Mouse (Mus musculus): ENCODE results near the gene 0610030E20Rik. TPM values are rescaled to one million over a fixed set of nuclear protein-coding genes. Genes with fewer than 3 reads are reported as not detected.

Gene 0610030E20Rik
- polyA plus RNA-seq, 1 experiment from 2014 or later = 16.0 TPM

GRCm38 (mm10) chr6:72371147-72371546 is 24.0 kb downstream of the 0610030E20Rik start:
- Histone ChIP-seq H3K4me1 (ENCODE audit: control insufficient read depth, insufficient read depth, low read length) (peaks cover 12% of the 10 kb centered on the region), H3K27ac (ENCODE audit: low read length) (peak overlapping the region; percentile 86), H3K36me3 (ENCODE audit: control insufficient read depth, insufficient read depth) (0 out of 2 replicates have a peak, but pooled peaks cover 2% of the 10 kb centered on the region), H3K9ac (ENCODE audit: low read length) (peak overlapping the region; percentile 7; the same call in 1 of the 2 replicates), H3K9me3 (replicated peaks; ENCODE audit: control insufficient read depth, low read length) (no peaks in the 10 kb centered on the region), H3K4me3 (ENCODE audit: low read length) (no peak overlapping the region), H3K27me3 (ENCODE audit: control insufficient read depth, insufficient read depth, low read length) (no peaks in the 10 kb centered on the region), H3K4me2 (ENCODE audit: low read depth, low read length) (no peak overlapping the region)
- peak; percentile 35; the same call in 1 of the 2 replicates for ATAC-seq (replicated peaks; ENCODE audit: extremely low read depth, insufficient read depth, low FRiP score)
- 36% methylated on average over 5 of the region's 5 CpGs for WGBS

DNA sequence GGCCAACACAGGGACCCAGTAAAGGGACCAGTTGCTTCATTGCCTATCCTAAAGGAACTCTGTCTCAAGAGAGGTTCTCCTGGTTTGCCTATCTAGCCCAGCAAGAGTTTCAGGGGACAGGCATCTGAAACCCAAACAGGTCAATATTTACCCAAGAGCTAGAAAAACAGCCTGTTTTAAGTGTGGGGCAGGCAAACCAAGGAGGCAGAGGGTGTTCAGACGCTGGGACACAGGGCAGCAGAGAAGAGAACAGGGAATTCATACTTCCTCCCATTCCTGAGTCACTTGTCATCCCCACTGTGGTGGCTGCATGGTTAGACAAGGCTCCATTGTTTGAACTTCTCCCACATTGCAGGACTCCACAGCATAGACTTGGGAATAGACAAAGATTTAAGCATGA is 24.5 kb downstream of the 0610030E20Rik start:
- ATAC-seq (replicated peaks; ENCODE audit: extremely low read depth, insufficient read depth, low FRiP score) = no peak
- Histone ChIP-seq H3K9ac (ENCODE audit: low read length) (no peak overlapping the region), H3K27me3 (ENCODE audit: control insufficient read depth, insufficient read depth, low read length) (no peaks in the 10 kb centered on the region), H3K4me2 (ENCODE audit: low read depth, low read length) (no peak overlapping the region), H3K27ac (ENCODE audit: low read length) (peak overlapping the region; percentile 86), H3K36me3 (ENCODE audit: control insufficient read depth, insufficient read depth) (0 out of 2 replicates have a peak, but pooled peaks cover 2% of the 10 kb centered on the region), H3K4me3 (ENCODE audit: low read length) (no peak overlapping the region), H3K4me1 (ENCODE audit: control insufficient read depth, insufficient read depth, low read length) (peaks cover 12% of the 10 kb centered on the region), H3K9me3 (replicated peaks; ENCODE audit: control insufficient read depth, low read length) (no peaks in the 10 kb centered on the region)
- WGBS = 11% methylated on average over 1 of the region's 1 CpGs

DNA sequence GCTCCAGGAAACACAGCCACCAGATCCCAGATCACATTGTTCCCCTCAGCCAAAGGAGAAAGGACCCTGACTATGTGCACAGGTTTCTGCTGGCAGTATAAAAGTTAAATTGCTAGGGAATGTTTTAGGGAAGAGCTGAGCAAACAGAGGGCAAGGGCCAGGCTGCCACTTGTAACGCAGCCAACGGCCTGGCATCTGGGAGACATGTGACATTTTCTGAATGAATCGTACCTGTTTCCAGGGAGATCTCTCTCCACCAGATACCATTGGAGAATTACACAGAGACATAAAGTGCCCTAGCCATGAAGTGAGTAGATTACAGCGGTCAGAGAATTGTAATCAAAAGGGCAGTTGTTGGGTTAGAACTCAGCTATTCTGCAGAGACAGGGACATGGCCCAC is 26.1 kb downstream of the 0610030E20Rik start:
- Histone ChIP-seq H3K9ac (ENCODE audit: low read length) (no peak overlapping the region), H3K9me3 (replicated peaks; ENCODE audit: control insufficient read depth, low read length) (no peaks in the 10 kb centered on the region), H3K4me2 (ENCODE audit: low read depth, low read length) (no peak overlapping the region), H3K4me3 (ENCODE audit: low read length) (no peak overlapping the region), H3K27ac (ENCODE audit: low read length) (peak overlapping the region; percentile 54), H3K27me3 (ENCODE audit: control insufficient read depth, insufficient read depth, low read length) (no peaks in the 10 kb centered on the region), H3K4me1 (ENCODE audit: control insufficient read depth, insufficient read depth, low read length) (peaks cover 12% of the 10 kb centered on the region), H3K36me3 (ENCODE audit: control insufficient read depth, insufficient read depth) (0 out of 2 replicates have a peak, but pooled peaks cover 2% of the 10 kb centered on the region)
- WGBS = 75% methylated on average over 4 of the region's 4 CpGs
- no peak for ATAC-seq (replicated peaks; ENCODE audit: extremely low read depth, insufficient read depth, low FRiP score)

- Histone ChIP-seq H3K9me3 (replicated peaks; ENCODE audit: control insufficient read depth, low read length) (no peaks in the 10 kb centered on the region), H3K4me1 (ENCODE audit: control insufficient read depth, insufficient read depth, low read length) (peaks cover 12% of the 10 kb centered on the region), H3K27ac (ENCODE audit: low read length) (peak overlapping the region; percentile 54; the same call in 1 of the 2 replicates), H3K36me3 (ENCODE audit: control insufficient read depth, insufficient read depth) (no peaks in the 10 kb centered on the region), H3K4me3 (ENCODE audit: low read length) (no peak overlapping the region), H3K9ac (ENCODE audit: low read length) (no peak overlapping the region), H3K4me2 (ENCODE audit: low read depth, low read length) (no peak overlapping the region), H3K27me3 (ENCODE audit: control insufficient read depth, insufficient read depth, low read length) (no peaks in the 10 kb centered on the region)
- ATAC-seq (replicated peaks; ENCODE audit: extremely low read depth, insufficient read depth, low FRiP score) = peak; percentile 70
- WGBS = 50% methylated on average over 7 of the region's 7 CpGs
Observed at GRCm38 (mm10) chr6:72374206-72374605, 27.1 kb downstream of the 0610030E20Rik start.

GRCm38 (mm10) chr6:72374820-72375563 is 27.9 kb downstream of the 0610030E20Rik start:
- H3K9ac ChIP-seq (ENCODE audit: low read length) = no peak overlapping the region
- H3K4me1 ChIP-seq (ENCODE audit: control insufficient read depth, insufficient read depth, low read length) = peaks cover 16% of the 10 kb centered on the region
- no peaks in the 10 kb centered on the region for H3K9me3 ChIP-seq (replicated peaks; ENCODE audit: control insufficient read depth, low read length)
- ATAC-seq (replicated peaks; ENCODE audit: extremely low read depth, insufficient read depth, low FRiP score) = no peak
- WGBS = 61% methylated on average over 15 of the region's 15 CpGs
- no peak overlapping the region for H3K4me2 ChIP-seq (ENCODE audit: low read depth, low read length)
- H3K27ac ChIP-seq (ENCODE audit: low read length) = peak overlapping the region; percentile 9
- H3K36me3 ChIP-seq (ENCODE audit: control insufficient read depth, insufficient read depth) = no peaks in the 10 kb centered on the region
- no peaks in the 10 kb centered on the region for H3K27me3 ChIP-seq (ENCODE audit: control insufficient read depth, insufficient read depth, low read length)
- H3K4me3 ChIP-seq (ENCODE audit: low read length) = no peak overlapping the region

- Histone ChIP-seq H3K27me3 (ENCODE audit: control insufficient read depth, insufficient read depth, low read length) (no peaks in the 10 kb centered on the region), H3K4me2 (ENCODE audit: low read depth, low read length) (peak overlapping the region; percentile 57), H3K4me3 (ENCODE audit: low read length) (peak overlapping the region; percentile 60), H3K36me3 (ENCODE audit: control insufficient read depth, insufficient read depth) (no peaks in the 10 kb centered on the region), H3K4me1 (ENCODE audit: control insufficient read depth, insufficient read depth, low read length) (peaks cover 3% of the 10 kb centered on the region; the same call in 1 of the 2 replicates), H3K9me3 (replicated peaks; ENCODE audit: control insufficient read depth, low read length) (no peaks in the 10 kb centered on the region), H3K9ac (ENCODE audit: low read length) (no peak overlapping the region), H3K27ac (ENCODE audit: low read length) (peak overlapping the region; percentile 68; the same call in 1 of the 2 replicates)
- WGBS = 87% methylated on average over 8 of the region's 8 CpGs
- no peak for ATAC-seq (replicated peaks; ENCODE audit: extremely low read depth, insufficient read depth, low FRiP score)
Observed at GRCm38 (mm10) chr6:72378510-72379234, 31.6 kb downstream of the 0610030E20Rik start.

GRCm38 (mm10) chr6:72379377-72380130 is 32.4 kb downstream of the 0610030E20Rik start:
- Histone ChIP-seq H3K9ac (ENCODE audit: low read length) (peak overlapping the region; percentile 76), H3K4me1 (ENCODE audit: control insufficient read depth, insufficient read depth, low read length) (peaks cover 3% of the 10 kb centered on the region; the same call in 1 of the 2 replicates), H3K9me3 (replicated peaks; ENCODE audit: control insufficient read depth, low read length) (no peaks in the 10 kb centered on the region), H3K4me2 (ENCODE audit: low read depth, low read length) (peak overlapping the region; percentile 57), H3K27me3 (ENCODE audit: control insufficient read depth, insufficient read depth, low read length) (no peaks in the 10 kb centered on the region), H3K4me3 (ENCODE audit: low read length) (peak overlapping the region; percentile 60), H3K27ac (ENCODE audit: low read length) (peak overlapping the region; percentile 68), H3K36me3 (ENCODE audit: control insufficient read depth, insufficient read depth) (peaks cover 1% of the 10 kb centered on the region; the same call in 1 of the 2 replicates)
- WGBS = 30% methylated on average over 7 of the region's 7 CpGs
- peak; percentile 11; the same call in 1 of the 2 replicates for ATAC-seq (replicated peaks; ENCODE audit: extremely low read depth, insufficient read depth, low FRiP score)

DNA sequence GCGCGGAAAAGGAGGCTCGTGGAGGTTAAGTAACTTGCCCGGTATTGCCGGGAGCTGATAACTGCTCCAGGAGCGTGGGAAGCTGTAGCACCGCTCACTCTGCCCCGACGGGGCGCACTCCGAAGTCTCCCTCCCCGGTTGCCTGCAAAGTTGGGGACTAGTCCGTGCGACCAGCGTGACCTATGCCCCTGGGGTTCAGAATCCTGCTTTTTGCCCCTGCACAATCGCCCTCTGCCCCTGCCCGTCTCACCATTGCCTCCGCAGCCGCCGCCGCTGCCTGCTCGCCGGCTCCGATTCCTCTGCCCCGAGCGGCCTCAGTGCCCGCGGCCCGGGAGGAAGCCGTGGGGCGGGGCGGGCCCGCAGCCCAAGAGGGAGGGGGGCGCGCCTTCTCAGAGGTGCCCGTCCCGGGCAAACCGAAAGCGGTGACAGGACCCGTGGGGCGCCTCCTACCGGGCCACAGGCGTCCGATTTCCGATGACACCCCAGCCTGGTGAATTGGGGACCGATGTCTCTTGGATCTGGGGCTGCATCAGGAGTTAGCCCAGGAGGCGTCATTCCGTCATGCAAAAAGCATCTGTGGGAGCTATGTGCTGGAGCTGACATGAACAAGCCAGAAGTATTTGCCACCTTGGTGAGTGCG is 33.1 kb downstream of the 0610030E20Rik start, which contains the start of gene Vamp5:
TSS of gene Vamp5 (minus strand) at position 338 of the 640 bp plus-strand sequence.
- Histone ChIP-seq H3K9ac (ENCODE audit: low read length) (peak within 1 kb of the TSS; percentile 76), H3K4me2 (ENCODE audit: low read depth, low read length) (peak within 1 kb of the TSS; percentile 57), H3K9me3 (replicated peaks; ENCODE audit: control insufficient read depth, low read length) (no peaks in the 10 kb centered on the region), H3K4me1 (ENCODE audit: control insufficient read depth, insufficient read depth, low read length) (0 out of 2 replicates have a peak, but pooled peaks cover 3% of the 10 kb centered on the region), H3K36me3 (ENCODE audit: control insufficient read depth, insufficient read depth) (peaks cover 8% of the 10 kb centered on the region), H3K27me3 (ENCODE audit: control insufficient read depth, insufficient read depth, low read length) (no peaks in the 10 kb centered on the region), H3K4me3 (ENCODE audit: low read length) (peak within 1 kb of the TSS; percentile 60), H3K27ac (ENCODE audit: low read length) (peak within 1 kb of the TSS; percentile 68)
- peak; percentile 89 for ATAC-seq (replicated peaks; ENCODE audit: extremely low read depth, insufficient read depth, low FRiP score)
- whole genome bisulfite sequencing = under 1% methylated on average over 49 of the region's 49 CpGs
